Mouse (Mus musculus): Measurements from ENCODE around the gene Plcl2. TPM values are rescaled to one million over a fixed set of nuclear protein-coding genes. Genes with fewer than 3 reads are reported as not detected.

The Plcl2 gene
- polyA plus RNA-seq, 1 experiment from 2014 or later = 4.8 TPM

DNA sequence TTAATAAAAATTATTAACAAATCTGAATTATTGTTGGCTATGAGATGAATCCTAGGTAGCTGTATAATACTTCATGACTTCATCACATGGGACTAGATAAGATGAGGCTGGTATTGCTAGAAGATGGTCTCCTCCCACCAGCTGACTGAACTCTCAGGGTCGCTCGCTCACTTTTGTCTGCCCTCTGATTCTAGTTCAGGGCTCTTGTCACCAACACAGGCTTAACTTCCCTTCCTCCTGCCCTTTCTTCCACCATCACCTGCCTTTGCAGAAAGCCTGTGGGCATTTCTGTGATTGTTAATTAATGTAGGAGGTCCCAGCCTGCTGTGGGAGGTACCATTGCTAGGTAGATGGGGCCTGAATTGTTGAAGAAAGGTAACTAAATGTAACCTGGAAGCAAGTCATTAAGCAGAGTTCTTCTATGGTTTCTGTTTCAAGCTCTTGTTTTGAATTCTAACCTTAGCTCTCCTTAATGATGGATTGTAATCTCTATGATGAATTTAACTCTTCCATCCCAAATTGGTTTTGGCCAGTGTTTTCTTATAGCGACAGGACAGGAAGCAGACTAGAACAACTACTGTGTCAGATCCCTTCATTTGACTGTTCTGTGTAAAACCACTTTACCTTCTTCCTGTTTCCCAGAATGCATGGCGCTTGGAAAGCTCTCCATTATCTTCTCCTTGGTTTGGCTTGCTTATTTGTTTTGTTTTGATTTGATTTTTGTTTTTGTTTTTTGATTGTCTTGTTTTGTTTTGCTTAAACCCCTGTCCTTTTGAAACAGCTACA lies 27.4 kb downstream of the Plcl2 start:
- Histone ChIP-seq H3K4me2 (replicated peaks; ENCODE audit: low read depth) (no peak overlapping the region), H3K9ac (ENCODE audit: low read depth, low read length) (no peak overlapping the region), H3K4me1 (replicated peaks; ENCODE audit: control insufficient read depth, insufficient read depth, low read length) (no peaks in the 10 kb centered on the region), H3K9me3 (ENCODE audit: control insufficient read depth) (no peaks in the 10 kb centered on the region), H3K27me3 (replicated peaks; ENCODE audit: control insufficient read depth, insufficient read depth, low read length) (no peaks in the 10 kb centered on the region), H3K27ac (ENCODE audit: low read depth, low read length) (no peak overlapping the region), H3K4me3 (ENCODE audit: low read depth, low read length) (no peak overlapping the region), H3K36me3 (ENCODE audit: control insufficient read depth, insufficient read depth) (no peaks in the 10 kb centered on the region)
- TF ChIP-seq CTCF (IDR thresholded peaks at IDR 0.05; ENCODE audit: low read depth) = no peak
- no peak for ATAC-seq
- 85% methylated on average over 4 of the region's 4 CpGs for WGBS

DNA sequence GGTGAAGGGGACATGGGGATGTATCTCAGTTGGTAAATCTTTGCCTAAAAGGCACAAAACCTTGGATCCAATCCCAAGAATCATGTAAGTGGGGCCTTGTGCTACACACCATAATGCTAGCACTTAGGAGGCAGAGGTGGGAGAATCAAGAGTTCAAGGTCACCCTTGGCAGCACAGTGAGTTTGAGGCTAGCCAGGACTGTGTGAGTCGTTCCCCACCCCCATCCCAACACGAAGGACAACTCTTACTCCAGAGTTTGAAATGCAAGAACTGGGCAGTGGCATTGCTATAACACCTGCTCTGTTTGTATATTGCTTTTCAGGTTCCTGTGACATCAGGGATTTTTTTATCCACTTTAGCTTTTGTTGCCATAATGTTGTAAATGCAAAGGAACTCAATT lies 28.6 kb downstream of the Plcl2 start:
- no peak overlapping the region for H3K4me2 ChIP-seq (replicated peaks; ENCODE audit: low read depth)
- no peak for ATAC-seq
- no peak for TF ChIP-seq CTCF (IDR thresholded peaks at IDR 0.05; ENCODE audit: low read depth)
- H3K4me1 ChIP-seq (replicated peaks; ENCODE audit: control insufficient read depth, insufficient read depth, low read length) = no peaks in the 10 kb centered on the region
- 73% methylated on average over 2 of the region's 2 CpGs for WGBS
- no peaks in the 10 kb centered on the region for H3K36me3 ChIP-seq (ENCODE audit: control insufficient read depth, insufficient read depth)
- H3K27me3 ChIP-seq (replicated peaks; ENCODE audit: control insufficient read depth, insufficient read depth, low read length) = no peaks in the 10 kb centered on the region
- H3K27ac ChIP-seq (ENCODE audit: low read depth, low read length) = no peak overlapping the region
- no peak overlapping the region for H3K4me3 ChIP-seq (ENCODE audit: low read depth, low read length)
- H3K9ac ChIP-seq (ENCODE audit: low read depth, low read length) = no peak overlapping the region
- H3K9me3 ChIP-seq (ENCODE audit: control insufficient read depth) = peaks cover 7% of the 10 kb centered on the region; the same call in 1 of the 2 replicates

- Histone ChIP-seq H3K4me3 (ENCODE audit: low read depth, low read length) (no peak overlapping the region; the same call in 1 of the 2 replicates), H3K36me3 (ENCODE audit: control insufficient read depth, insufficient read depth) (no peaks in the 10 kb centered on the region; the same call in 1 of the 2 replicates), H3K9me3 (ENCODE audit: control insufficient read depth) (peaks cover 7% of the 10 kb centered on the region; the same call in 1 of the 2 replicates), H3K4me1 (replicated peaks; ENCODE audit: control insufficient read depth, insufficient read depth, low read length) (0 out of 2 replicates have a peak, but pooled peaks cover 3% of the 10 kb centered on the region), H3K4me2 (replicated peaks; ENCODE audit: low read depth) (peak overlapping the region; percentile 46; the same call in 1 of the 2 replicates), H3K27me3 (replicated peaks; ENCODE audit: control insufficient read depth, insufficient read depth, low read length) (no peaks in the 10 kb centered on the region), H3K27ac (ENCODE audit: low read depth, low read length) (peak overlapping the region; percentile 91), H3K9ac (ENCODE audit: low read depth, low read length) (no peak overlapping the region)
- no peak for TF ChIP-seq CTCF (IDR thresholded peaks at IDR 0.05; ENCODE audit: low read depth)
- WGBS = 27% methylated on average over 1 of the region's 1 CpGs
- ATAC-seq = peak; percentile 84
These were observed 35.7 kb downstream of the Plcl2 start for GRCm38 (mm10) chr17:50544860-50545259.

GRCm38 (mm10) chr17:50545274-50545673 lies 36.1 kb downstream of the Plcl2 start:
- Histone ChIP-seq H3K4me2 (replicated peaks; ENCODE audit: low read depth) (peak overlapping the region; percentile 46), H3K9ac (ENCODE audit: low read depth, low read length) (no peak overlapping the region), H3K36me3 (ENCODE audit: control insufficient read depth, insufficient read depth) (no peaks in the 10 kb centered on the region; the same call in 1 of the 2 replicates), H3K4me3 (ENCODE audit: low read depth, low read length) (no peak overlapping the region; the same call in 1 of the 2 replicates), H3K9me3 (ENCODE audit: control insufficient read depth) (peaks cover 7% of the 10 kb centered on the region; the same call in 1 of the 2 replicates), H3K27ac (ENCODE audit: low read depth, low read length) (peak overlapping the region; percentile 91), H3K4me1 (replicated peaks; ENCODE audit: control insufficient read depth, insufficient read depth, low read length) (0 out of 2 replicates have a peak, but pooled peaks cover 3% of the 10 kb centered on the region), H3K27me3 (replicated peaks; ENCODE audit: control insufficient read depth, insufficient read depth, low read length) (no peaks in the 10 kb centered on the region)
- no peak for TF ChIP-seq CTCF (IDR thresholded peaks at IDR 0.05; ENCODE audit: low read depth)
- WGBS = 34% methylated on average over 6 of the region's 6 CpGs
- peak; percentile 99 for ATAC-seq

GRCm38 (mm10) chr17:50552130-50552529 lies 42.9 kb downstream of the Plcl2 start:
- no peak for ATAC-seq

GRCm38 (mm10) chr17:50557566-50558238 lies 48.5 kb downstream of the Plcl2 start:
- no peaks in the 10 kb centered on the region for H3K36me3 ChIP-seq (ENCODE audit: control insufficient read depth, insufficient read depth)
- no peaks in the 10 kb centered on the region for H3K9me3 ChIP-seq (ENCODE audit: control insufficient read depth)
- no peaks in the 10 kb centered on the region for H3K27me3 ChIP-seq (replicated peaks; ENCODE audit: control insufficient read depth, insufficient read depth, low read length)
- no peak overlapping the region for H3K27ac ChIP-seq (ENCODE audit: low read depth, low read length)
- H3K9ac ChIP-seq (ENCODE audit: low read depth, low read length) = no peak overlapping the region
- ATAC-seq = no peak
- peak; percentile 57 for TF ChIP-seq CTCF (IDR thresholded peaks at IDR 0.05; ENCODE audit: low read depth)
- no peak overlapping the region for H3K4me2 ChIP-seq (replicated peaks; ENCODE audit: low read depth)
- H3K4me3 ChIP-seq (ENCODE audit: low read depth, low read length) = no peak overlapping the region
- H3K4me1 ChIP-seq (replicated peaks; ENCODE audit: control insufficient read depth, insufficient read depth, low read length) = 0 out of 2 replicates have a peak, but pooled peaks cover 2% of the 10 kb centered on the region
- WGBS = 76% methylated on average over 12 of the region's 12 CpGs

More at GRCm38 (mm10) chr17:50552130-50552529, 42.9 kb downstream of the Plcl2 start:
- Histone ChIP-seq H3K4me1 (replicated peaks; ENCODE audit: control insufficient read depth, insufficient read depth, low read length) (0 out of 2 replicates have a peak, but pooled peaks cover 2% of the 10 kb centered on the region), H3K4me2 (replicated peaks; ENCODE audit: low read depth) (no peak overlapping the region), H3K9ac (ENCODE audit: low read depth, low read length) (no peak overlapping the region), H3K27me3 (replicated peaks; ENCODE audit: control insufficient read depth, insufficient read depth, low read length) (no peaks in the 10 kb centered on the region), H3K36me3 (ENCODE audit: control insufficient read depth, insufficient read depth) (no peaks in the 10 kb centered on the region), H3K4me3 (ENCODE audit: low read depth, low read length) (no peak overlapping the region), H3K27ac (ENCODE audit: low read depth, low read length) (no peak overlapping the region), H3K9me3 (ENCODE audit: control insufficient read depth) (no peaks in the 10 kb centered on the region)
- TF ChIP-seq CTCF (IDR thresholded peaks at IDR 0.05; ENCODE audit: low read depth) = no peak
- WGBS = 51% methylated on average over 2 of the region's 2 CpGs

Data from intestine, postnatal 0 days (tissue).